Mouse (Mus musculus): ENCODE measurements at regions not wholly inside any gene's neighbourhood (a gene's known extent, or its start where the extent isn't known, plus 50 kb on each side); places are given as distances from the start of the nearest gene placed in this dataset.

GRCm38 (mm10) chr2:75306821-75307220 lies 352.2 kb upstream of the Hnrnpa3 start:
- H3K27me3 ChIP-seq (ENCODE audit: control insufficient read depth, insufficient read depth, low read length), result no peaks in the 10 kb centered on the region
- H3K27ac ChIP-seq (ENCODE audit: control insufficient read depth, insufficient read depth, low read length), result no peak overlapping the region
- WGBS, result 77% methylated on average over 3 of the region's 3 CpGs
- DNase-seq, result no peak
- H3K4me1 ChIP-seq (replicated peaks; ENCODE audit: control insufficient read depth, insufficient read depth, low read length), result no peaks in the 10 kb centered on the region
- H3K36me3 ChIP-seq (ENCODE audit: control insufficient read depth, insufficient read depth, low read length), result no peaks in the 10 kb centered on the region
- H3K4me3 ChIP-seq (ENCODE audit: control insufficient read depth, insufficient read depth, low read length), result no peak overlapping the region
- TF ChIP-seq POLR2A (IDR thresholded peaks at IDR 0.05; ENCODE audit: control insufficient read depth, extremely low read depth, insufficient read depth, low read length, poor library complexity) (no peak), CTCF (IDR thresholded peaks at IDR 0.05; ENCODE audit: borderline replicate concordance, control insufficient read depth, extremely low read depth, insufficient read depth, low read length, poor library complexity) (no peak)

GRCm38 (mm10) chr2:75311191-75311590 lies 347.9 kb upstream of the Hnrnpa3 start:
- Histone ChIP-seq H3K36me3 (ENCODE audit: control insufficient read depth, insufficient read depth, low read length) (no peaks in the 10 kb centered on the region), H3K27ac (ENCODE audit: control insufficient read depth, insufficient read depth, low read length) (no peak overlapping the region), H3K4me1 (replicated peaks; ENCODE audit: control insufficient read depth, insufficient read depth, low read length) (no peaks in the 10 kb centered on the region), H3K27me3 (ENCODE audit: control insufficient read depth, insufficient read depth, low read length) (no peaks in the 10 kb centered on the region), H3K4me3 (ENCODE audit: control insufficient read depth, insufficient read depth, low read length) (no peak overlapping the region)
- no peak for TF ChIP-seq POLR2A (IDR thresholded peaks at IDR 0.05; ENCODE audit: control insufficient read depth, extremely low read depth, insufficient read depth, low read length, poor library complexity)
- no peak for TF ChIP-seq CTCF (IDR thresholded peaks at IDR 0.05; ENCODE audit: borderline replicate concordance, control insufficient read depth, extremely low read depth, insufficient read depth, low read length, poor library complexity)
- no peak for DNase-seq
- WGBS, result 87% methylated on average over 4 of the region's 4 CpGs

GRCm38 (mm10) chr2:75312246-75312645 lies 346.8 kb upstream of the Hnrnpa3 start:
- Histone ChIP-seq H3K4me1 (replicated peaks; ENCODE audit: control insufficient read depth, insufficient read depth, low read length) (no peaks in the 10 kb centered on the region), H3K36me3 (ENCODE audit: control insufficient read depth, insufficient read depth, low read length) (no peaks in the 10 kb centered on the region), H3K27me3 (ENCODE audit: control insufficient read depth, insufficient read depth, low read length) (no peaks in the 10 kb centered on the region), H3K27ac (ENCODE audit: control insufficient read depth, insufficient read depth, low read length) (no peak overlapping the region), H3K4me3 (ENCODE audit: control insufficient read depth, insufficient read depth, low read length) (no peak overlapping the region)
- DNase-seq, result peak; percentile 22
- WGBS, result 14% methylated on average over 7 of the region's 7 CpGs
- TF ChIP-seq POLR2A (IDR thresholded peaks at IDR 0.05; ENCODE audit: control insufficient read depth, extremely low read depth, insufficient read depth, low read length, poor library complexity) (no peak), CTCF (IDR thresholded peaks at IDR 0.05; ENCODE audit: borderline replicate concordance, control insufficient read depth, extremely low read depth, insufficient read depth, low read length, poor library complexity) (no peak)

- no peak for DNase-seq
- H3K4me3 ChIP-seq (ENCODE audit: control insufficient read depth, insufficient read depth, low read length), result no peak overlapping the region
- WGBS, result 62% methylated on average over 7 of the region's 7 CpGs
- TF ChIP-seq CTCF (IDR thresholded peaks at IDR 0.05; ENCODE audit: borderline replicate concordance, control insufficient read depth, extremely low read depth, insufficient read depth, low read length, poor library complexity), result no peak
- TF ChIP-seq POLR2A (IDR thresholded peaks at IDR 0.05; ENCODE audit: control insufficient read depth, extremely low read depth, insufficient read depth, low read length, poor library complexity), result no peak
- no peaks in the 10 kb centered on the region for H3K27me3 ChIP-seq (ENCODE audit: control insufficient read depth, insufficient read depth, low read length)
- no peak overlapping the region for H3K27ac ChIP-seq (ENCODE audit: control insufficient read depth, insufficient read depth, low read length)
- H3K36me3 ChIP-seq (ENCODE audit: control insufficient read depth, insufficient read depth, low read length), result no peaks in the 10 kb centered on the region
- H3K4me1 ChIP-seq (replicated peaks; ENCODE audit: control insufficient read depth, insufficient read depth, low read length), result no peaks in the 10 kb centered on the region
Measured at GRCm38 (mm10) chr2:75315341-75315740, 343.7 kb upstream of the Hnrnpa3 start.

GRCm38 (mm10) chr2:75318190-75318589 lies 340.9 kb upstream of the Hnrnpa3 start:
- TF ChIP-seq CTCF (IDR thresholded peaks at IDR 0.05; ENCODE audit: borderline replicate concordance, control insufficient read depth, extremely low read depth, insufficient read depth, low read length, poor library complexity), result no peak
- TF ChIP-seq POLR2A (IDR thresholded peaks at IDR 0.05; ENCODE audit: control insufficient read depth, extremely low read depth, insufficient read depth, low read length, poor library complexity), result no peak
- no peak for DNase-seq
- WGBS, result 49% methylated on average over 5 of the region's 5 CpGs

GRCm38 (mm10) chr2:75324146-75324749 lies 334.8 kb upstream of the Hnrnpa3 start:
- Histone ChIP-seq H3K27me3 (ENCODE audit: control insufficient read depth, insufficient read depth, low read length) (no peaks in the 10 kb centered on the region), H3K27ac (ENCODE audit: control insufficient read depth, insufficient read depth, low read length) (no peak overlapping the region), H3K4me3 (ENCODE audit: control insufficient read depth, insufficient read depth, low read length) (no peak overlapping the region), H3K4me1 (replicated peaks; ENCODE audit: control insufficient read depth, insufficient read depth, low read length) (no peaks in the 10 kb centered on the region), H3K36me3 (ENCODE audit: control insufficient read depth, insufficient read depth, low read length) (no peaks in the 10 kb centered on the region)
- 90% methylated on average over 10 of the region's 10 CpGs for whole genome bisulfite sequencing
- no peak for TF ChIP-seq POLR2A (IDR thresholded peaks at IDR 0.05; ENCODE audit: control insufficient read depth, extremely low read depth, insufficient read depth, low read length, poor library complexity)
- no peak for DNase-seq

More at GRCm38 (mm10) chr2:75318190-75318589, 340.9 kb upstream of the Hnrnpa3 start:
- Histone ChIP-seq H3K36me3 (ENCODE audit: control insufficient read depth, insufficient read depth, low read length) (no peaks in the 10 kb centered on the region), H3K4me3 (ENCODE audit: control insufficient read depth, insufficient read depth, low read length) (no peak overlapping the region), H3K27me3 (ENCODE audit: control insufficient read depth, insufficient read depth, low read length) (no peaks in the 10 kb centered on the region), H3K27ac (ENCODE audit: control insufficient read depth, insufficient read depth, low read length) (no peak overlapping the region), H3K4me1 (replicated peaks; ENCODE audit: control insufficient read depth, insufficient read depth, low read length) (no peaks in the 10 kb centered on the region)

- DNase-seq, result no peak
- Histone ChIP-seq H3K36me3 (ENCODE audit: control insufficient read depth, insufficient read depth, low read length) (no peaks in the 10 kb centered on the region), H3K4me1 (replicated peaks; ENCODE audit: control insufficient read depth, insufficient read depth, low read length) (no peaks in the 10 kb centered on the region), H3K27me3 (ENCODE audit: control insufficient read depth, insufficient read depth, low read length) (no peaks in the 10 kb centered on the region), H3K27ac (ENCODE audit: control insufficient read depth, insufficient read depth, low read length) (no peak overlapping the region), H3K4me3 (ENCODE audit: control insufficient read depth, insufficient read depth, low read length) (no peak overlapping the region)
- 45% methylated on average over 2 of the region's 2 CpGs for WGBS
- no peak for TF ChIP-seq POLR2A (IDR thresholded peaks at IDR 0.05; ENCODE audit: control insufficient read depth, extremely low read depth, insufficient read depth, low read length, poor library complexity)
- TF ChIP-seq CTCF (IDR thresholded peaks at IDR 0.05; ENCODE audit: borderline replicate concordance, control insufficient read depth, extremely low read depth, insufficient read depth, low read length, poor library complexity), result no peak
Measured at GRCm38 (mm10) chr2:75329598-75329997, 329.5 kb upstream of the Hnrnpa3 start.
